Mouse (Mus musculus) limb, embryonic 12.5 days (tissue): ENCODE data around the gene Scfd2. TPM values are rescaled to one million over a fixed set of nuclear protein-coding genes. Genes with fewer than 3 reads are reported as not detected.

Experiments used
- ATAC-seq: fragments of 200-750 bp; cut with Nextera tagmentation; 2 replicates; pipeline ENCODE4 v1.8.0; 2017; ENCODE audit warnings: low read depth, moderate TSS enrichment; ENCODE audit not compliant: insufficient number of reproducible peaks, insufficient read depth, low FRiP score, low TSS enrichment
- H3K27ac ChIP-seq: fragments of 300-500 bp; sonication (generic); 2 replicates; pipeline ENCODE4 v1.5.1; 2016; ENCODE audit warnings: mild to moderate bottlenecking, moderate library complexity
- H3K27me3 ChIP-seq: fragments of 300-500 bp; sonication (generic); 2 replicates; pipeline ENCODE4 v1.6.1; 2016; ENCODE audit warnings: mild to moderate bottlenecking, moderate library complexity
- H3K36me3 ChIP-seq: fragments of 300-500 bp; sonication (generic); 2 replicates; pipeline ENCODE4 v1.6.1; 2016; ENCODE audit warnings: mild to moderate bottlenecking, moderate library complexity
- H3K4me1 ChIP-seq: fragments of 300-500 bp; sonication (generic); replicated peaks from 2 replicates; pipeline ENCODE4 v1.6.1; 2016
- H3K4me2 ChIP-seq: fragments of 300-500 bp; sonication (generic); 2 replicates; pipeline ENCODE4 v1.6.1; 2016; ENCODE audit warnings: mild to moderate bottlenecking, moderate library complexity
- H3K4me3 ChIP-seq: fragments of 300-500 bp; sonication (generic); replicated peaks from 2 replicates; pipeline ENCODE4 v1.5.1; 2016; ENCODE audit warnings: mild to moderate bottlenecking
- H3K9ac ChIP-seq: fragments of 300-500 bp; sonication (generic); replicated peaks from 2 replicates; pipeline ENCODE4 v1.6.1; 2016; ENCODE audit warnings: mild to moderate bottlenecking, moderate library complexity
- H3K9me3 ChIP-seq: fragments of 300-500 bp; sonication (generic); 2 replicates; pipeline ENCODE4 v1.6.1; 2016; ENCODE audit warnings: mild to moderate bottlenecking, moderate library complexity
- WGBS: fragments of 180-500 bp; shearing (Covaris S2); methylation state at CpG from one replicate; pipeline ENCODE4 v1.1.7; 2016; 5-methylcytosine and 5-hydroxymethylcytosine counted together
- polyA plus RNA-seq: library from polyadenylated mRNA; unstranded; fragments of >200 nt; fragmentation: Nextera tagmentation; extraction: Ambion mirVana; gene quantifications from 2 replicates; pipeline ENCODE4 v1.2.1, GENCODE M21; 2016

Scfd2 gene
- polyA plus RNA-seq, 1 experiment from 2014 or later: 19.1 TPM

GRCm38 (mm10) chr5:74310101-74310500, 221.5 kb downstream of the Scfd2 start:
- H3K9ac ChIP-seq: no peak overlapping the region
- peaks cover 32% of the 10 kb centered on the region for H3K4me1 ChIP-seq
- H3K4me3 ChIP-seq: no peak overlapping the region
- H3K27me3 ChIP-seq: no peaks in the 10 kb centered on the region
- H3K4me2 ChIP-seq: no peak overlapping the region
- 86% methylated on average over 5 of the region's 5 CpGs for WGBS
- no peak for ATAC-seq
- H3K36me3 ChIP-seq: no peaks in the 10 kb centered on the region
- no peaks in the 10 kb centered on the region for H3K9me3 ChIP-seq
- H3K27ac ChIP-seq: no peak overlapping the region

GRCm38 (mm10) chr5:74307242-74307641, 224.3 kb downstream of the Scfd2 start:
- peak overlapping the region; percentile 94 for H3K27ac ChIP-seq
- peaks cover 45% of the 10 kb centered on the region for H3K4me1 ChIP-seq
- H3K4me3 ChIP-seq: no peak overlapping the region
- no peak overlapping the region for H3K9ac ChIP-seq
- ATAC-seq: no peak
- 31% methylated on average over 5 of the region's 5 CpGs for WGBS
- H3K4me2 ChIP-seq: peak overlapping the region; percentile 6; the same call in 1 of the 2 replicates
- no peaks in the 10 kb centered on the region for H3K27me3 ChIP-seq
- no peaks in the 10 kb centered on the region for H3K9me3 ChIP-seq
- no peaks in the 10 kb centered on the region for H3K36me3 ChIP-seq

- no peaks in the 10 kb centered on the region for H3K9me3 ChIP-seq
- H3K27me3 ChIP-seq: no peaks in the 10 kb centered on the region
- H3K4me3 ChIP-seq: no peak overlapping the region
- no peak overlapping the region for H3K4me2 ChIP-seq
- ATAC-seq: peak; percentile 75
- H3K9ac ChIP-seq: no peak overlapping the region
- 9% methylated on average over 4 of the region's 4 CpGs for WGBS
- H3K36me3 ChIP-seq: no peaks in the 10 kb centered on the region
- H3K27ac ChIP-seq: peak overlapping the region; percentile 74
- H3K4me1 ChIP-seq: peaks cover 46% of the 10 kb centered on the region
Observed at GRCm38 (mm10) chr5:74305533-74306189, 225.9 kb downstream of the Scfd2 start.

GRCm38 (mm10) chr5:74304767-74305166, 226.8 kb downstream of the Scfd2 start:
- peak overlapping the region; percentile 74 for H3K27ac ChIP-seq
- no peak overlapping the region for H3K9ac ChIP-seq
- peaks cover 54% of the 10 kb centered on the region for H3K4me1 ChIP-seq
- WGBS: 60% methylated on average over 4 of the region's 4 CpGs
- H3K4me2 ChIP-seq: no peak overlapping the region
- no peaks in the 10 kb centered on the region for H3K9me3 ChIP-seq
- no peaks in the 10 kb centered on the region for H3K36me3 ChIP-seq
- H3K27me3 ChIP-seq: no peaks in the 10 kb centered on the region
- ATAC-seq: no peak
- H3K4me3 ChIP-seq: no peak overlapping the region

GRCm38 (mm10) chr5:74302331-74302730, 229.2 kb downstream of the Scfd2 start:
- Histone ChIP-seq H3K36me3 (no peaks in the 10 kb centered on the region), H3K4me1 (peaks cover 57% of the 10 kb centered on the region), H3K4me2 (no peak overlapping the region), H3K9ac (no peak overlapping the region), H3K9me3 (no peaks in the 10 kb centered on the region), H3K4me3 (no peak overlapping the region), H3K27me3 (no peaks in the 10 kb centered on the region), H3K27ac (no peak overlapping the region)
- WGBS: 82% methylated on average over 3 of the region's 3 CpGs
- no peak for ATAC-seq

- H3K4me2 ChIP-seq: no peak overlapping the region
- WGBS: 98% methylated on average over 2 of the region's 2 CpGs
- no peaks in the 10 kb centered on the region for H3K9me3 ChIP-seq
- H3K27me3 ChIP-seq: no peaks in the 10 kb centered on the region
- H3K36me3 ChIP-seq: no peaks in the 10 kb centered on the region
- H3K9ac ChIP-seq: no peak overlapping the region
- H3K4me3 ChIP-seq: no peak overlapping the region
- H3K27ac ChIP-seq: 0 out of 2 replicates have a peak overlapping the region, but pooled peaks have one; percentile 14
- peaks cover 49% of the 10 kb centered on the region for H3K4me1 ChIP-seq
- no peak for ATAC-seq
Observed at GRCm38 (mm10) chr5:74301443-74301842, 230.1 kb downstream of the Scfd2 start.

- H3K4me2 ChIP-seq: no peak overlapping the region
- no peaks in the 10 kb centered on the region for H3K36me3 ChIP-seq
- H3K27me3 ChIP-seq: no peaks in the 10 kb centered on the region
- no peak for ATAC-seq
- H3K9me3 ChIP-seq: no peaks in the 10 kb centered on the region
- peaks cover 52% of the 10 kb centered on the region for H3K4me1 ChIP-seq
- 69% methylated on average over 5 of the region's 5 CpGs for WGBS
- peak overlapping the region; percentile 62; the same call in 1 of the 2 replicates for H3K27ac ChIP-seq
- H3K9ac ChIP-seq: no peak overlapping the region
- H3K4me3 ChIP-seq: no peak overlapping the region
Observed at GRCm38 (mm10) chr5:74300931-74301330, 230.6 kb downstream of the Scfd2 start.

- Histone ChIP-seq H3K27me3 (no peaks in the 10 kb centered on the region), H3K27ac (peak overlapping the region; percentile 62; the same call in 1 of the 2 replicates), H3K4me3 (no peak overlapping the region), H3K9ac (no peak overlapping the region), H3K4me2 (no peak overlapping the region), H3K36me3 (no peaks in the 10 kb centered on the region), H3K9me3 (no peaks in the 10 kb centered on the region), H3K4me1 (peaks cover 48% of the 10 kb centered on the region)
- WGBS: 10% methylated on average over 4 of the region's 4 CpGs
- ATAC-seq: peak; percentile 66
Observed at GRCm38 (mm10) chr5:74300140-74300539, 231.4 kb downstream of the Scfd2 start.

GRCm38 (mm10) chr5:74297113-74297512, 234.4 kb downstream of the Scfd2 start:
- Histone ChIP-seq H3K9ac (no peak overlapping the region), H3K4me1 (peaks cover 37% of the 10 kb centered on the region), H3K4me3 (no peak overlapping the region), H3K4me2 (no peak overlapping the region), H3K27ac (no peak overlapping the region), H3K9me3 (no peaks in the 10 kb centered on the region), H3K36me3 (no peaks in the 10 kb centered on the region), H3K27me3 (no peaks in the 10 kb centered on the region)
- WGBS: 86% methylated on average over 5 of the region's 5 CpGs
- ATAC-seq: no peak

GRCm38 (mm10) chr5:74296096-74296495, 235.5 kb downstream of the Scfd2 start:
- Histone ChIP-seq H3K4me3 (no peak overlapping the region), H3K9me3 (no peaks in the 10 kb centered on the region), H3K36me3 (no peaks in the 10 kb centered on the region), H3K4me1 (peaks cover 38% of the 10 kb centered on the region), H3K27me3 (no peaks in the 10 kb centered on the region), H3K4me2 (no peak overlapping the region), H3K27ac (peak overlapping the region; percentile 46; the same call in 1 of the 2 replicates), H3K9ac (no peak overlapping the region)
- 75% methylated on average over 5 of the region's 5 CpGs for WGBS
- no peak for ATAC-seq

- Histone ChIP-seq H3K36me3 (no peaks in the 10 kb centered on the region), H3K4me3 (no peak overlapping the region), H3K9me3 (no peaks in the 10 kb centered on the region), H3K27ac (no peak overlapping the region), H3K4me1 (peaks cover 20% of the 10 kb centered on the region), H3K9ac (no peak overlapping the region), H3K4me2 (no peak overlapping the region), H3K27me3 (no peaks in the 10 kb centered on the region)
- 85% methylated on average over 5 of the region's 5 CpGs for WGBS
- ATAC-seq: no peak
Observed at GRCm38 (mm10) chr5:74293513-74293912, 238.0 kb downstream of the Scfd2 start.

GRCm38 (mm10) chr5:74292050-74292449, 239.5 kb downstream of the Scfd2 start:
- Histone ChIP-seq H3K4me1 (peaks cover 26% of the 10 kb centered on the region), H3K27ac (no peak overlapping the region), H3K36me3 (no peaks in the 10 kb centered on the region), H3K9me3 (no peaks in the 10 kb centered on the region), H3K4me2 (no peak overlapping the region), H3K27me3 (no peaks in the 10 kb centered on the region; the same call in 1 of the 2 replicates), H3K4me3 (no peak overlapping the region), H3K9ac (no peak overlapping the region)
- no peak for ATAC-seq
- 82% methylated on average over 2 of the region's 2 CpGs for WGBS
